Mouse (Mus musculus) CH12.LX (cell line): Measurements from ENCODE around the gene Chit1. TPM values are rescaled to one million over a fixed set of nuclear protein-coding genes. Genes with fewer than 3 reads are reported as not detected.

Experiments used
- DNase-seq: peaks from one replicate; pipeline ENCODE4 v3.0.0-alpha.2; 2013; ENCODE audit errors: extremely low read depth
- H3K27ac ChIP-seq: 2 replicates; pipeline ENCODE4 v1.5.1; 2012; ENCODE audit warnings: low read depth, mild to moderate bottlenecking, control low read depth, moderate library complexity; ENCODE audit not compliant: insufficient read depth
- H3K27me3 ChIP-seq: replicated peaks from 2 replicates; pipeline ENCODE3; 2012; ENCODE audit warnings: inconsistent platforms
- H3K36me3 ChIP-seq, 2 experiments: replicated peaks in 1 of 2; 2 replicates each; pipeline versions ENCODE3 to v1.6.1; 2012; ENCODE audit warnings: inconsistent platforms in 1 of 2, low read length in 1 of 2, mild to moderate bottlenecking in 1 of 2, mixed read lengths in 1 of 2, moderate library complexity in 1 of 2; ENCODE audit not compliant: control insufficient read depth in 1 of 2, insufficient read depth in 1 of 2
- H3K4me1 ChIP-seq, 2 experiments: 2 replicates each; pipeline ENCODE4 v1.6.1; 2012; ENCODE audit warnings: inconsistent platforms in 1 of 2, moderate library complexity in 1 of 2; ENCODE audit not compliant: insufficient read depth in 2 of 2, control insufficient read depth in 1 of 2
- H3K4me2 ChIP-seq: 2 replicates; pipeline ENCODE4 v1.6.1; 2012; ENCODE audit warnings: low read depth, mild to moderate bottlenecking, control low read depth; ENCODE audit not compliant: poor library complexity, insufficient read depth, severe bottlenecking
- H3K4me3 ChIP-seq, 3 experiments: fragments of 150-350 bp in 1 of 3; sonication (generic) in 1 of 3; replicated peaks in 1 of 3; 2 replicates each; pipeline versions ENCODE3 to v1.5.1; 2011 to 2012; ENCODE audit warnings: low read depth in 2 of 3, low read length in 2 of 3, mild to moderate bottlenecking in 2 of 3, moderate library complexity in 2 of 3, control low read depth in 1 of 3, improper control_type of control experiment in 1 of 3, inconsistent platforms in 1 of 3, mixed read lengths in 1 of 3; ENCODE audit not compliant: poor library complexity in 1 of 3
- H3K79me2 ChIP-seq: replicated peaks from 2 replicates; pipeline ENCODE4 v1.6.1; 2012; ENCODE audit warnings: mild to moderate bottlenecking, moderate library complexity; ENCODE audit not compliant: control insufficient read depth, poor library complexity, insufficient read depth, severe bottlenecking; ENCODE audit errors: extremely low read depth
- H3K9ac ChIP-seq: 2 replicates; pipeline ENCODE4 v1.6.1; 2012; ENCODE audit warnings: low read depth, mild to moderate bottlenecking, control low read depth, moderate library complexity; ENCODE audit not compliant: insufficient read depth
- H3K9me3 ChIP-seq: replicated peaks from 2 replicates; pipeline ENCODE3; 2012; ENCODE audit warnings: low read length, inconsistent platforms, mixed read lengths
- BHLHE40 ChIP-seq: IDR thresholded peaks from 2 replicates; pipeline ENCODE4 v1.6.1; 2011; ENCODE audit warnings: mild to moderate bottlenecking, low read depth, low read length, improper control_type of control experiment
- CHD2 ChIP-seq: IDR thresholded peaks from 2 replicates; pipeline ENCODE4 v1.6.1; 2011; ENCODE audit warnings: low read length, improper control_type of control experiment
- EP300 ChIP-seq: IDR thresholded peaks from 2 replicates; pipeline ENCODE4 v1.6.1; 2011; ENCODE audit warnings: low read length, improper control_type of control experiment
- ETS1 ChIP-seq: conservative IDR thresholded peaks from 2 replicates; pipeline ENCODE4 v1.6.1; 2012; ENCODE audit warnings: low read depth, mild to moderate bottlenecking, inconsistent platforms, low read length, improper control_type of control experiment, moderate library complexity
- GABPA ChIP-seq: IDR thresholded peaks from 2 replicates; pipeline ENCODE4 v1.6.1; 2012; ENCODE audit warnings: low read depth, low read length, improper control_type of control experiment, inconsistent platforms; ENCODE audit not compliant: insufficient replicate concordance
- HCFC1 ChIP-seq: IDR thresholded peaks from 2 replicates; pipeline ENCODE4 v1.6.1; 2012; ENCODE audit warnings: low read depth, mild to moderate bottlenecking, inconsistent platforms, low read length, improper control_type of control experiment
- JUN ChIP-seq: IDR thresholded peaks from 2 replicates; pipeline ENCODE4 v1.6.1; 2011; ENCODE audit warnings: low read depth, mild to moderate bottlenecking, low read length, improper control_type of control experiment, moderate library complexity; ENCODE audit not compliant: insufficient read depth
- JUND ChIP-seq: conservative IDR thresholded peaks from 2 replicates; pipeline ENCODE4 v1.6.1; 2011; ENCODE audit warnings: low read depth, low read length, improper control_type of control experiment
- MAFK ChIP-seq: IDR thresholded peaks from 2 replicates; pipeline ENCODE4 v1.6.1; 2011; ENCODE audit warnings: low read length, improper control_type of control experiment; ENCODE audit not compliant: insufficient replicate concordance
- MAX ChIP-seq: IDR thresholded peaks from 2 replicates; pipeline ENCODE4 v1.6.1; 2011; ENCODE audit warnings: low read length, improper control_type of control experiment
- MXI1 ChIP-seq: IDR thresholded peaks from 2 replicates; pipeline ENCODE4 v1.6.1; 2011; ENCODE audit warnings: mild to moderate bottlenecking, low read depth, low read length, improper control_type of control experiment
- PAX5 ChIP-seq: IDR thresholded peaks from 2 replicates; pipeline ENCODE4 v1.6.1; 2012; ENCODE audit warnings: low read length, inconsistent platforms, mixed read lengths
- RAD21 ChIP-seq: IDR thresholded peaks from 2 replicates; pipeline ENCODE4 v1.6.1; 2011; ENCODE audit warnings: low read depth, mild to moderate bottlenecking, low read length, improper control_type of control experiment, moderate library complexity
- SIN3A ChIP-seq: IDR thresholded peaks from 2 replicates; pipeline ENCODE4 v1.6.1; 2012; ENCODE audit warnings: low read length, improper control_type of control experiment, inconsistent platforms
- TCF12 ChIP-seq: IDR thresholded peaks from 2 replicates; pipeline ENCODE4 v1.6.1; 2014; ENCODE audit warnings: low read depth, mild to moderate bottlenecking, inconsistent platforms, low read length, improper control_type of control experiment
- USF1 ChIP-seq: IDR thresholded peaks from 2 replicates; pipeline ENCODE4 v1.6.1; 2014; ENCODE audit warnings: low read depth, mild to moderate bottlenecking, inconsistent platforms, low read length, improper control_type of control experiment
- dilution Hi-C: fragments of 300-500 bp; cut with MboI; formaldehyde crosslinking; loops from 2 replicates; pipeline ENCODE4 v1.14.3; 2020; ENCODE audit warnings: low sequenced_read_pairs; ENCODE audit not compliant: extremely low pct_unique_long_range_greater_than_20kb, extremely low pct_ligation_motif_present
- in situ Hi-C: fragments of 300-500 bp; cut with MboI; formaldehyde crosslinking; loops from 3 replicates; pipeline ENCODE4 v1.14.3; 2019; ENCODE audit warnings: low sequenced_read_pairs, low pct_ligation_motif_present, low pct_unique_long_range_greater_than_20kb, mixed read lengths
- polyA plus RNA-seq: library from polyadenylated mRNA; unstranded; fragments of >175 nt; gene quantifications from 2 replicates; pipeline ENCODE4 v1.2.1, GENCODE M21; 2012; ENCODE audit warnings: low read depth; ENCODE audit not compliant: insufficient read length
- total RNA-seq, 2 experiments: library from RNA; depleted of rRNA; stranded (reverse); fragments of 300-350 nt in 1 of 2; fragments of >200 nt in 1 of 2; gene quantifications; 2 replicates each; pipeline ENCODE4 v1.2.3; 2012 to 2014

The Chit1 gene
- total and polyA plus RNA-seq, 3 experiments = 0.25 to 0.47 (median 0.36) TPM

GRCm38 (mm10) chr1:134086017-134086416 lies 25.0 kb upstream of the Chit1 start:
- Histone ChIP-seq H3K36me3 (no peaks in the 10 kb centered on the region), H3K4me3 (no peak overlapping the region), H3K9me3 (no peaks in the 10 kb centered on the region), H3K27me3 (peaks cover 31% of the 10 kb centered on the region), H3K79me2 (no peaks in the 10 kb centered on the region), H3K27ac (no peak overlapping the region), H3K4me2 (no peak overlapping the region), H3K4me1 (peaks cover 12 to 30% of the 10 kb centered on the region in 2 experiments), H3K9ac (no peak overlapping the region)
- no peak for TF ChIP-seq MXI1
- dilution Hi-C loops = no loop called here
- in situ Hi-C loops = no loop called here
- DNase-seq = no peak

- peaks cover 12 to 30% of the 10 kb centered on the region in 2 experiments for H3K4me1 ChIP-seq
- no peak overlapping the region for H3K4me2 ChIP-seq
- no peaks in the 10 kb centered on the region for H3K79me2 ChIP-seq
- H3K27me3 ChIP-seq = peaks cover 36% of the 10 kb centered on the region
- no peak overlapping the region for H3K4me3 ChIP-seq
- DNase-seq = no peak
- H3K9me3 ChIP-seq = no peaks in the 10 kb centered on the region
- no peak overlapping the region for H3K9ac ChIP-seq
- dilution Hi-C loops = no loop called here
- TF ChIP-seq HCFC1 (no peak), RAD21 (no peak), EP300 (no peak), MAX (no peak), MAFK (no peak), ETS1 (no peak), JUN (no peak), BHLHE40 (no peak), PAX5 (no peak), SIN3A (no peak), TCF12 (no peak), JUND (no peak), USF1 (no peak), CHD2 (no peak)
- no peaks in the 10 kb centered on the region for H3K36me3 ChIP-seq
- no peak overlapping the region for H3K27ac ChIP-seq
- in situ Hi-C loops = no loop called here
These were observed 24.1 kb upstream of the Chit1 start for GRCm38 (mm10) chr1:134086811-134087398.

GRCm38 (mm10) chr1:134089074-134089473 lies 22.0 kb upstream of the Chit1 start:
- no peaks in the 10 kb centered on the region for H3K9me3 ChIP-seq
- no peak overlapping the region for H3K9ac ChIP-seq
- no peak for TF ChIP-seq RAD21
- no peak for TF ChIP-seq USF1
- TF ChIP-seq JUN = no peak
- no peak for TF ChIP-seq GABPA
- TF ChIP-seq PAX5 = no peak
- no peaks in the 10 kb centered on the region for H3K36me3 ChIP-seq
- in situ Hi-C loops = no loop called here
- DNase-seq = no peak
- peaks cover 11 to 32% of the 10 kb centered on the region in 2 experiments for H3K4me1 ChIP-seq
- no peaks in the 10 kb centered on the region for H3K79me2 ChIP-seq
- H3K27me3 ChIP-seq = peaks cover 35% of the 10 kb centered on the region
- dilution Hi-C loops = no loop called here
- no peak overlapping the region for H3K4me2 ChIP-seq
- no peak overlapping the region for H3K27ac ChIP-seq
- no peak overlapping the region for H3K4me3 ChIP-seq
